Mouse (Mus musculus) MEL (cell line): ENCODE measurements at regions not wholly inside any gene's neighbourhood (a gene's known extent, or its start where the extent isn't known, plus 50 kb on each side); places are given as distances from the start of the nearest gene placed in this dataset.

Experiments
- CHD2 ChIP-seq: IDR thresholded peaks from 2 replicates; pipeline ENCODE4 v1.6.1; 2011; ENCODE audit warnings: low read length, improper control_type of control experiment
- CTCF ChIP-seq, 3 experiments: IDR thresholded peaks in 2 of 3; conservative IDR thresholded peaks in 1 of 3; 2 replicates each; pipeline ENCODE4 v1.5.1; 2011 to 2012; ENCODE audit warnings: low read length in 3 of 3, low read depth in 2 of 3, mild to moderate bottlenecking in 2 of 3, improper control_type of control experiment in 1 of 3, inconsistent platforms in 1 of 3, mixed read lengths in 1 of 3, moderate library complexity in 1 of 3; ENCODE audit not compliant: control insufficient read depth in 1 of 3, insufficient read depth in 1 of 3, poor library complexity in 1 of 3, severe bottlenecking in 1 of 3
- EP300 ChIP-seq, 2 experiments: IDR thresholded peaks; 2 replicates each; pipeline ENCODE4 v1.6.1; 2011; ENCODE audit warnings: improper control_type of control experiment in 2 of 2, low read length in 2 of 2, low read depth in 1 of 2, mild to moderate bottlenecking in 1 of 2
- GATA1 ChIP-seq: IDR thresholded peaks from 2 replicates; pipeline ENCODE4 v1.6.1; 2011; ENCODE audit warnings: low read depth, low read length, improper control_type of control experiment
- JUND ChIP-seq: IDR thresholded peaks from 2 replicates; pipeline ENCODE4 v1.6.1; 2011; ENCODE audit warnings: low read depth, mild to moderate bottlenecking, improper control_type of control experiment, low read length
- TCF12 ChIP-seq: IDR thresholded peaks from 2 replicates; pipeline ENCODE4 v1.6.1; 2014; ENCODE audit warnings: low read depth, mild to moderate bottlenecking, inconsistent platforms, low read length, improper control_type of control experiment, moderate library complexity
- USF1 ChIP-seq: IDR thresholded peaks from 2 replicates; pipeline ENCODE4 v1.6.1; 2014; ENCODE audit warnings: low read depth, mild to moderate bottlenecking, inconsistent platforms, low read length, improper control_type of control experiment, moderate library complexity
- USF2 ChIP-seq, 2 experiments: IDR thresholded peaks; 2 replicates each; pipeline ENCODE4 v1.6.1; 2011 to 2012; ENCODE audit warnings: improper control_type of control experiment in 2 of 2, low read length in 2 of 2, borderline replicate concordance in 1 of 2, inconsistent platforms in 1 of 2, low read depth in 1 of 2, mild to moderate bottlenecking in 1 of 2; ENCODE audit not compliant: insufficient read depth in 1 of 2
- ZC3H11A ChIP-seq: IDR thresholded peaks from 2 replicates; pipeline ENCODE4 v1.6.1; 2012; ENCODE audit warnings: low read depth, mild to moderate bottlenecking, inconsistent platforms, low read length, improper control_type of control experiment

DNA sequence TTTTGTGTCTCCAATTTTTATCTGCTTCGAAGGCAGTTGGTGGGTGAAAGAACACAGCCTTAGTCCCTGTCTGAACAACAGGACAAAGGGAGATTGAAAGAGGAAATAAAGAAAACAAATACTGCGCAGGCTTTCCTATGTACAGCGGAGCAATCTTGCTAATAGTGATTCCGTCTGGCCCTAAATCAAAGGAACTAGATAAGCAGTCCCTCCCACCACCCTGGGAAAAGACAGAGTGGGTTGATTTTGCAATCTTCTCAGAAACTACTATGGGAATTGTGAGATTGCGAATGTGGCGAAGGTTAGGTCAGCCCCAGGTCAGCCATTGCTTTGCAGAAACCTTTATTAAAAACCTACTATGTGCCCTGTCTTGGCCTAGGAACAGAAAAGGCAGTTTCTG is 65.0 kb downstream of the AI429214 start:
- no peak for TF ChIP-seq USF1
- TF ChIP-seq TCF12, result no peak
- TF ChIP-seq ZC3H11A, result no peak
- no peak for TF ChIP-seq USF2 (IDR thresholded peaks at IDR 0.05; ENCODE audit: borderline replicate concordance in 1 of 2, insufficient read depth in 1 of 2, low read depth in 1 of 2, low read length in 2 of 2)
- no peak for TF ChIP-seq GATA1
- TF ChIP-seq CTCF (IDR thresholded peaks at IDR 0.05 in 2 of 3, conservative IDR thresholded peaks at IDR 0.05 in 1 of 3; ENCODE audit: control insufficient read depth in 1 of 3, insufficient read depth in 1 of 3, low read depth in 2 of 3, low read length in 3 of 3, poor library complexity in 1 of 3, severe bottlenecking in 1 of 3), result no peak
- TF ChIP-seq EP300 (IDR thresholded peaks at IDR 0.05; ENCODE audit: low read depth in 1 of 2, low read length in 2 of 2), result no peak
- no peak for TF ChIP-seq CHD2
- TF ChIP-seq JUND, result no peak
